Mouse (Mus musculus): ENCODE results near the gene Gm35315.

- TF ChIP-seq HCFC1 (IDR thresholded peaks at IDR 0.05; ENCODE audit: borderline replicate concordance, insufficient read depth, low read length) = no peak
- no peak for TF ChIP-seq CHD2 (IDR thresholded peaks at IDR 0.05; ENCODE audit: low read depth, low read length)
- no peak for TF ChIP-seq ZC3H11A (IDR thresholded peaks at IDR 0.05; ENCODE audit: borderline replicate concordance, low read depth, low read length)
Measured at GRCm38 (mm10) chr5:110108305-110108628, 14.0 kb upstream of the Gm35315 start.
